ENCODE assay signal across 10 mouse cellular contexts in the genomic region with DNA sequence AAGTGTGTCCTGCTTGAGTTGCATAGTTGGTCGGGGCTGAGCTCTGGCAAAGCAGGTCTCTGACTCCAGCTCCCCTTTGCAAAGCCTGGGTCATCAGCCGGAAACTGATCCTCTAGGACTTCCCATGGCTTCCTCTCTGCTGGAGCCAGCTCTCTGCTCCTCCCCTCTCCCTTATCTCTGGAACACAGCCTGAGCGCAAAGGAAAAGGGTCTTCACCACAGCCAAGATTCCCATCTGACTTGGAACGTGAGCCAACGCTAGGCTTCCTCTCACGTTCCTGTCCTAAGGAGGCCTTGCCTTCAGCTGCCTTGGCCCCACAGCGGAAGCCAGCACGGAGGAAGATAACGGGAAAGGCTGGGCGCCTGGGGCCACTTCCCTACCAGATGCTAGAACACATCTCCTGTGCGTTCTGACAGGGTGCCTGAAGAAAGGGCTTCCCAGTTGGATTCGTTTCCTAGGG.
DNase-seq lines count a peak whose midpoint lies in the region; ATAC-seq and TF ChIP-seq lines count a peak whose summit lies in the region.
"Had no signal": no experiment of that assay in that cellular context is flagged by ENCODE, and none has a peak within 500 bp of the region (broad histone marks: within the 10 kb centered on the region; RNA-seq: fewer than 3 reads in every experiment).

No protein-coding gene starts in this region.

- no peaks in the 10 kb centered on the region for H3K9me3 ChIP-seq in heart, embryonic 15.5 days (replicated peaks)
- H3K9me3 ChIP-seq: embryonic facial prominence, embryonic 15.5 days had no signal

- no peak overlapping the region for H3K4me3 ChIP-seq in spleen, adult 2 months (ENCODE audit: extremely low read depth, insufficient read depth, insufficient read length)
- H3K4me3 ChIP-seq in heart, embryonic 15.5 days = no peak overlapping the region
- H3K4me3 ChIP-seq: embryonic facial prominence, embryonic 15.5 days; myocyte had no signal

- H3K4me1 ChIP-seq in spleen, adult 2 months (ENCODE audit: control insufficient read depth, insufficient read depth, insufficient read length) = peaks cover 2% of the 10 kb centered on the region; the same call in 1 of the 2 replicates
- H3K4me1 ChIP-seq in heart, embryonic 15.5 days (replicated peaks) = peaks cover 32% of the 10 kb centered on the region
- H3K4me1 ChIP-seq: embryonic facial prominence, embryonic 15.5 days had no signal

- no peaks in the 10 kb centered on the region for H3K27me3 ChIP-seq in spleen, adult 2 months (ENCODE audit: control insufficient read depth, insufficient read depth, low read length)
- no peaks in the 10 kb centered on the region for H3K27me3 ChIP-seq in heart, embryonic 15.5 days
- H3K27me3 ChIP-seq: embryonic facial prominence, embryonic 15.5 days had no signal

- H3K27ac ChIP-seq in spleen, adult 2 months (ENCODE audit: insufficient read depth, low read length) = peak overlapping the region; percentile 39; the same call in 1 of the 2 replicates
- peak overlapping the region; percentile 77 for H3K27ac ChIP-seq in heart, embryonic 15.5 days

- ATAC-seq in heart, embryonic 15.5 days (replicated peaks; ENCODE audit: insufficient number of reproducible peaks, insufficient read depth, low FRiP score, low read depth) = peak; percentile 80
- ATAC-seq in megakaryocyte progenitor cell, adult 5-6 weeks (replicated peaks; ENCODE audit: poor library complexity) = peak; percentile 67

- 51% methylated on average over 12 of the region's 12 CpGs for WGBS in spleen, adult 2 months
- 24% methylated on average over 12 of the region's 12 CpGs for WGBS in heart, embryonic 15.5 days

- no peak for TF ChIP-seq CTCF in spleen, adult 2 months (IDR thresholded peaks at IDR 0.05; ENCODE audit: extremely low read depth, insufficient read depth, insufficient read length, insufficient replicate concordance)

- no peak overlapping the region for H3K4me2 ChIP-seq in heart, embryonic 15.5 days
- H3K4me2 ChIP-seq: embryonic facial prominence, embryonic 15.5 days had no signal

- no peaks in the 10 kb centered on the region for H3K36me3 ChIP-seq in spleen, adult 2 months (ENCODE audit: control insufficient read depth, insufficient read depth, low read length)
- H3K36me3 ChIP-seq in heart, embryonic 15.5 days = no peaks in the 10 kb centered on the region
- H3K36me3 ChIP-seq: embryonic facial prominence, embryonic 15.5 days had no signal

- H3K9ac ChIP-seq in heart, embryonic 15.5 days = no peak overlapping the region
- H3K9ac ChIP-seq: embryonic facial prominence, embryonic 15.5 days had no signal

- TF ChIP-seq POLR2A in spleen, adult 2 months (IDR thresholded peaks at IDR 0.05; ENCODE audit: low read depth, low read length) = no peak

- DNase-seq in spleen, adult 2 months (ENCODE audit: low read depth in 1 of 2, low spot score in 2 of 2) = no peak
- no peak for DNase-seq in spleen, adult 12 weeks (ENCODE audit: low spot score)
- DNase-seq in kidney, postnatal 4 days = peak; percentile 67 to 80
- no peak for DNase-seq in neural tube, embryonic 10.5 days (ENCODE audit: extremely low spot score, low spot score)
- no peak for DNase-seq in c-Kit-positive CD71-positive TER-119-positive erythroid progenitor cells, embryonic 14.5 days (ENCODE audit: low spot score)
- DNase-seq in urinary bladder, adult 2 months (ENCODE audit: low spot score) = no peak

Comparison
In these comparisons a context has a peak if more than half of its experiments do, and no peak if none do; other contexts are left out.
1. DNase-seq: peak in kidney, postnatal 4 days (2 of 2); none in spleen, adult 2 months (0 of 2), spleen, adult 12 weeks (single experiment), neural tube, embryonic 10.5 days (single experiment), c-Kit-positive CD71-positive TER-119-positive erythroid progenitor cells, embryonic 14.5 days (single experiment) and urinary bladder, adult 2 months (single experiment).